Mouse (Mus musculus): Measurements from ENCODE around the gene Clec11a. TPM values are rescaled to one million over a fixed set of nuclear protein-coding genes. Genes with fewer than 3 reads are reported as not detected.

The Clec11a gene
- polyA plus RNA-seq, 1 experiment, result 4.0 TPM

DNA sequence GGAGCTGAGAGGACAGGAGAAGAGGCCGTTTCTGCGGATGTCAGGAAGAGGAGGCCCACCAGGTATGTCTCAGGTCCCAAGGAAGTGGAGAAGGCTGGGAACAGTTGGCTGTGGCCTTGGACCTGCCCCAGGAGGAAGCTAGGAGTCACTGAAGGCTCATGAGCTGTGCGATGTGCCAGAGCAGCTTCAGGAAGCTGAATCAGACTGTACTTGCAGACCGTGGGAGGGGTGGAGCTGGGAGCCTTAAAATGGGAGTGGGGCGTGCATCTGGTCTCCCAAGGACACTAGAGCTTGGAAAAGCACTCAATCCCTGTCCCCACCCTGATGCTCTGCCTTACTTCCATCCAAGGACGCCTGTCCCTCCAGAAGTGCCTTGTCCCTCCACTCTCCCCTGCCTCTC, 19.9 kb upstream of the Clec11a start:
- WGBS, result 39% methylated on average over 6 of the region's 6 CpGs
- Histone ChIP-seq H3K4me3 (ENCODE audit: extremely low read depth, insufficient read depth, insufficient read length) (no peak overlapping the region), H3K27ac (ENCODE audit: insufficient read depth, low read length) (no peak overlapping the region), H3K4me1 (ENCODE audit: control insufficient read depth, insufficient read depth, insufficient read length) (no peaks in the 10 kb centered on the region), H3K36me3 (ENCODE audit: control insufficient read depth, insufficient read depth, low read length) (no peaks in the 10 kb centered on the region), H3K27me3 (ENCODE audit: control insufficient read depth, insufficient read depth, low read length) (peaks cover 2% of the 10 kb centered on the region; the same call in 1 of the 2 replicates)
- TF ChIP-seq POLR2A (IDR thresholded peaks at IDR 0.05; ENCODE audit: low read depth, low read length) (no peak), CTCF (IDR thresholded peaks at IDR 0.05; ENCODE audit: extremely low read depth, insufficient read depth, insufficient read length, insufficient replicate concordance) (no peak)
- no peak for DNase-seq (ENCODE audit: low read depth in 1 of 2, low spot score in 2 of 2)

- Histone ChIP-seq H3K27me3 (ENCODE audit: control insufficient read depth, insufficient read depth, low read length) (peaks cover 2% of the 10 kb centered on the region; the same call in 1 of the 2 replicates), H3K4me1 (ENCODE audit: control insufficient read depth, insufficient read depth, insufficient read length) (no peaks in the 10 kb centered on the region), H3K36me3 (ENCODE audit: control insufficient read depth, insufficient read depth, low read length) (no peaks in the 10 kb centered on the region), H3K4me3 (ENCODE audit: extremely low read depth, insufficient read depth, insufficient read length) (no peak overlapping the region), H3K27ac (ENCODE audit: insufficient read depth, low read length) (no peak overlapping the region)
- 82% methylated on average over 1 of the region's 1 CpGs for WGBS
- TF ChIP-seq POLR2A (IDR thresholded peaks at IDR 0.05; ENCODE audit: low read depth, low read length), result no peak
- TF ChIP-seq CTCF (IDR thresholded peaks at IDR 0.05; ENCODE audit: extremely low read depth, insufficient read depth, insufficient read length, insufficient replicate concordance), result no peak
- DNase-seq (ENCODE audit: low read depth in 1 of 2, low spot score in 2 of 2), result no peak
Observed at GRCm38 (mm10) chr7:44322290-44322689, 15.6 kb upstream of the Clec11a start.

- Histone ChIP-seq H3K4me1 (ENCODE audit: control insufficient read depth, insufficient read depth, insufficient read length) (no peaks in the 10 kb centered on the region), H3K27ac (ENCODE audit: insufficient read depth, low read length) (no peak overlapping the region), H3K4me3 (ENCODE audit: extremely low read depth, insufficient read depth, insufficient read length) (no peak overlapping the region), H3K36me3 (ENCODE audit: control insufficient read depth, insufficient read depth, low read length) (no peaks in the 10 kb centered on the region), H3K27me3 (ENCODE audit: control insufficient read depth, insufficient read depth, low read length) (no peaks in the 10 kb centered on the region; the same call in 1 of the 2 replicates)
- TF ChIP-seq CTCF (IDR thresholded peaks at IDR 0.05; ENCODE audit: extremely low read depth, insufficient read depth, insufficient read length, insufficient replicate concordance) (no peak), POLR2A (IDR thresholded peaks at IDR 0.05; ENCODE audit: low read depth, low read length) (no peak)
- WGBS, result 45% methylated on average over 8 of the region's 8 CpGs
- no peak for DNase-seq (ENCODE audit: low read depth in 1 of 2, low spot score in 2 of 2)
Observed at GRCm38 (mm10) chr7:44320886-44321285, 14.2 kb upstream of the Clec11a start.

GRCm38 (mm10) chr7:44317913-44318312, 11.2 kb upstream of the Clec11a start:
- WGBS, result 35% methylated on average over 4 of the region's 4 CpGs
- peak; percentile 48; the same call in 1 of the 2 replicates for TF ChIP-seq CTCF (IDR thresholded peaks at IDR 0.05; ENCODE audit: extremely low read depth, insufficient read depth, insufficient read length, insufficient replicate concordance)
- no peak for TF ChIP-seq POLR2A (IDR thresholded peaks at IDR 0.05; ENCODE audit: low read depth, low read length)

GRCm38 (mm10) chr7:44312484-44312883, 5.8 kb upstream of the Clec11a start:
- WGBS, result 54% methylated on average over 16 of the region's 16 CpGs
- H3K36me3 ChIP-seq (ENCODE audit: control insufficient read depth, insufficient read depth, low read length), result no peaks in the 10 kb centered on the region
- TF ChIP-seq POLR2A (IDR thresholded peaks at IDR 0.05; ENCODE audit: low read depth, low read length) (no peak), CTCF (IDR thresholded peaks at IDR 0.05; ENCODE audit: extremely low read depth, insufficient read depth, insufficient read length, insufficient replicate concordance) (no peak)
- peaks cover 6% of the 10 kb centered on the region; the same call in 1 of the 2 replicates for H3K27me3 ChIP-seq (ENCODE audit: control insufficient read depth, insufficient read depth, low read length)
- H3K4me3 ChIP-seq (ENCODE audit: extremely low read depth, insufficient read depth, insufficient read length), result no peak overlapping the region
- peaks cover 22% of the 10 kb centered on the region for H3K4me1 ChIP-seq (ENCODE audit: control insufficient read depth, insufficient read depth, insufficient read length)
- no peak overlapping the region for H3K27ac ChIP-seq (ENCODE audit: insufficient read depth, low read length)
- DNase-seq (ENCODE audit: low read depth in 1 of 2, low spot score in 2 of 2), result no peak

More at GRCm38 (mm10) chr7:44317913-44318312, 11.2 kb upstream of the Clec11a start:
- Histone ChIP-seq H3K4me3 (ENCODE audit: extremely low read depth, insufficient read depth, insufficient read length) (no peak overlapping the region), H3K36me3 (ENCODE audit: control insufficient read depth, insufficient read depth, low read length) (no peaks in the 10 kb centered on the region), H3K4me1 (ENCODE audit: control insufficient read depth, insufficient read depth, insufficient read length) (no peaks in the 10 kb centered on the region), H3K27me3 (ENCODE audit: control insufficient read depth, insufficient read depth, low read length) (no peaks in the 10 kb centered on the region; the same call in 1 of the 2 replicates), H3K27ac (ENCODE audit: insufficient read depth, low read length) (no peak overlapping the region)
- peak in 1 of 2 experiments; percentile 42 for DNase-seq (ENCODE audit: low read depth in 1 of 2, low spot score in 2 of 2)

DNA sequence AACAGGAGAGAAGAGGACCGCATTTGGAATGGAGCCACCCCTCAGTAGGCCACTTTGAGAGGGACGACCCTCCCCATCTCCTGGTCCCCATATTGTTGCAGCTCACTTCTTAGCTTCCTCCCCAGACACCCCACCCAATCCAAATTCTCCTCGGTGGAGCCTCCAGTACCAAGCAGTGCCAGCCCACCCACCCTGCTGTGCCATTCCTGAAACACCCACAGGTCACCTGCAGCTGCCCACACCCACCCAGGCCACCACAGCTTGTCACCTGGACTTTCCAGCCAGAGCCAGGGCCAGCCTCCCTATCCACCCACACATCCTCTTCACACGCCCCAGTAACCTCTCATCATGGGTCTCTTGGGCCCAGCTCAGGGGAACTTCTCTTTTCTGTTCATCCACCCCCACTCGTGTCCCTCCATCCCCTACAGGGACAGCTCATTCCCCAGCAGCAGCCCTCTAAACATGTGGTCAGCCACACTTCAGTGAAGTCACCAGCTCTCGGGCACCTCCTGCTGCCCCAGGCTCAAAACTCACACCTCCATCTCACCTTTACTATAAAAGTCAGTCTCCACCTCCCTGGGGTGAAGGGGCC, 5.1 kb upstream of the Clec11a start:
- TF ChIP-seq POLR2A (IDR thresholded peaks at IDR 0.05; ENCODE audit: low read depth, low read length) (no peak), CTCF (IDR thresholded peaks at IDR 0.05; ENCODE audit: extremely low read depth, insufficient read depth, insufficient read length, insufficient replicate concordance) (peak; percentile 30; the same call in 1 of the 2 replicates)
- peak overlapping the region; percentile 20; the same call in 1 of the 2 replicates for H3K4me3 ChIP-seq (ENCODE audit: extremely low read depth, insufficient read depth, insufficient read length)
- H3K27ac ChIP-seq (ENCODE audit: insufficient read depth, low read length), result peak overlapping the region; percentile 48
- H3K4me1 ChIP-seq (ENCODE audit: control insufficient read depth, insufficient read depth, insufficient read length), result peaks cover 22% of the 10 kb centered on the region
- whole genome bisulfite sequencing, result 2% methylated on average over 6 of the region's 6 CpGs
- DNase-seq (ENCODE audit: low read depth in 1 of 2, low spot score in 2 of 2), result peak; percentile 78 to 79
- peaks cover 6% of the 10 kb centered on the region; the same call in 1 of the 2 replicates for H3K27me3 ChIP-seq (ENCODE audit: control insufficient read depth, insufficient read depth, low read length)
- H3K36me3 ChIP-seq (ENCODE audit: control insufficient read depth, insufficient read depth, low read length), result no peaks in the 10 kb centered on the region

Data from spleen, adult 2 months (tissue).